Mouse (Mus musculus) midbrain, embryonic 16.5 days (tissue): Measurements from ENCODE around the gene Clec2i. TPM values are rescaled to one million over a fixed set of nuclear protein-coding genes. Genes with fewer than 3 reads are reported as not detected.
"Not testable (repeated sequence)": the region's sequence is repeated elsewhere in the genome, so short reads cannot be mapped to it uniquely, and the experiment has no call there.

Source experiments
- ATAC-seq: fragments of 200-750 bp; cut with Nextera tagmentation; 2 replicates; pipeline ENCODE4 v1.8.0; 2017; ENCODE audit warnings: moderate TSS enrichment
- H3K27ac ChIP-seq: fragments of 300-500 bp; sonication (generic); 2 replicates; pipeline ENCODE4 v1.5.1; 2014; ENCODE audit warnings: mild to moderate bottlenecking, low read length, mixed read lengths
- H3K27me3 ChIP-seq: fragments of 300-500 bp; sonication (generic); 2 replicates; pipeline ENCODE4 v1.6.1; 2014; ENCODE audit warnings: low read depth, low read length, mixed read lengths; ENCODE audit not compliant: control insufficient read depth, insufficient read depth
- H3K36me3 ChIP-seq: fragments of 300-500 bp; sonication (generic); 2 replicates; pipeline ENCODE4 v1.6.1; 2014; ENCODE audit warnings: mild to moderate bottlenecking, low read length, moderate library complexity, mixed read lengths; ENCODE audit not compliant: control insufficient read depth, insufficient read depth
- H3K4me1 ChIP-seq: fragments of 300-500 bp; sonication (generic); 2 replicates; pipeline ENCODE4 v1.6.1; 2014; ENCODE audit warnings: mild to moderate bottlenecking, low read length, mixed read lengths; ENCODE audit not compliant: control insufficient read depth, insufficient read depth
- H3K4me2 ChIP-seq: fragments of 300-500 bp; sonication (generic); 2 replicates; pipeline ENCODE4 v1.6.1; 2014; ENCODE audit warnings: mild to moderate bottlenecking, low read length, mixed read lengths
- H3K4me3 ChIP-seq: fragments of 300-500 bp; sonication (generic); 2 replicates; pipeline ENCODE4 v1.5.1; 2014; ENCODE audit warnings: low read depth, mild to moderate bottlenecking, low read length, moderate library complexity, mixed read lengths
- H3K9ac ChIP-seq: fragments of 300-500 bp; sonication (generic); 2 replicates; pipeline ENCODE4 v1.6.1; 2014; ENCODE audit warnings: low read depth, low read length, mixed read lengths
- H3K9me3 ChIP-seq: fragments of 300-500 bp; sonication (generic); replicated peaks from 2 replicates; pipeline ENCODE4 v1.6.1; 2014; ENCODE audit warnings: mild to moderate bottlenecking, low read length, mixed read lengths; ENCODE audit not compliant: control insufficient read depth, poor library complexity, severe bottlenecking
- WGBS: fragments of 180-500 bp; shearing (Covaris S2); extraction: QIAGEN DNeasy Blood & Tissue Kit; methylation state at CpG from one replicate; pipeline ENCODE4 v1.1.7; 2014; 5-methylcytosine and 5-hydroxymethylcytosine counted together
- microRNA-seq: library from miRNA; unstranded; fragments of <30 nt; microRNA quantifications from one replicate; pipeline ENCODE4, GENCODE M21; 2017
- polyA plus RNA-seq: library from polyadenylated mRNA; unstranded; fragments of >200 nt; fragmentation: Nextera tagmentation; extraction: Ambion mirVana; gene quantifications from 2 replicates; pipeline ENCODE4 v1.2.1, GENCODE M21; 2015

The Clec2i gene
- polyA plus RNA-seq, 1 experiment from 2014 or later, result not detected

- H3K4me2 ChIP-seq, H3K27ac ChIP-seq, H3K4me3 ChIP-seq, H3K9me3 ChIP-seq, H3K9ac ChIP-seq, H3K4me1 ChIP-seq, H3K27me3 ChIP-seq, ATAC-seq, H3K36me3 ChIP-seq: not testable (repeated sequence)
- WGBS, result 93% methylated on average over 5 of the region's 13 CpGs
Observed at GRCm38 (mm10) chr6:128935889-128936665, 48.7 kb downstream of the Clec2i start.

DNA sequence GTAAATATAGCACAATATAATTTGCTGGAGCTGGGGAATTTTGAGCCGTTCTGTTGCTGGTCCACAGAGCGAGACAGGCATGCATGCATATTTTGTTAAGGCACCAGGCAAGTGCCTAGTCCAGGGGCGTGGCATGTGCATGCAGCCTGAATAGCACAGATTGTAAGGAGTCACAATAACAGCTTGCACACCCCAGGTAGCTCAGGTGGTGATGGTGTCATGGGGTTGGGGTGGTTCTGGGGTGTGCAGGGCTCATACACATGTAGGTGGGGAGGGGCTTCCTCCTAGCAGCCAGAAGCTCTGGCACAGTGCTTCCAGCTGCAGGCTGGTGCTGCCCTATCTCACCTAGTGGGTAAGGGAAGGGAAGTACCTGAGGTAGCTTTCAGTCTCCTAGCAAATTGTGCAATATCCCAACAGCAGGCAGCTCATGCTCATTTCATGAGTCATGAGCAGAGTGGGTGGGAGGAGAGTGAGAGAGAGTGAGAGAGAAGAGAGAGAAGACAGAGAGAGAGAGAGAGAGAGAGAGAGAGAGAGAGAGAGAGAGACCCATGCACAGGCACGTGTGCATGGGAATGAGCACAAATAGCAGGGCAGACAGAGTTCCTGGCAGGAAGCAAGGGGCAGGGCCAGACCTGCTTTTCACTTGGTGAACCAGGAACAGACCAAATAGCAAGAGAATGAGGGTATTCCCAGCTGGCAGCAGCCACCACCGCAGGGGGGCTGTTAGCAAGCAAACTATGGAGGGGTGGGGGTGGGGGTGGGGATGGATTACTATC, 54.4 kb downstream of the Clec2i start:
- Histone ChIP-seq H3K4me3 (no peak overlapping the region), H3K27me3 (no peaks in the 10 kb centered on the region), H3K9ac (no peak overlapping the region), H3K4me1 (no peaks in the 10 kb centered on the region), H3K36me3 (no peaks in the 10 kb centered on the region), H3K27ac (no peak overlapping the region), H3K4me2 (no peak overlapping the region), H3K9me3 (no peaks in the 10 kb centered on the region)
- 85% methylated on average over 5 of the region's 5 CpGs for WGBS
- ATAC-seq, result no peak

- H3K36me3 ChIP-seq, result no peaks in the 10 kb centered on the region
- ATAC-seq, result no peak
- H3K27ac ChIP-seq, result no peak overlapping the region
- no peaks in the 10 kb centered on the region for H3K9me3 ChIP-seq
- no peak overlapping the region for H3K9ac ChIP-seq
- no peaks in the 10 kb centered on the region for H3K27me3 ChIP-seq
- H3K4me1 ChIP-seq, result no peaks in the 10 kb centered on the region
- 88% methylated on average over 3 of the region's 3 CpGs for WGBS
- no peak overlapping the region for H3K4me3 ChIP-seq
- no peak overlapping the region for H3K4me2 ChIP-seq
Observed at GRCm38 (mm10) chr6:128945564-128945963, 58.2 kb downstream of the Clec2i start.

Small RNA genes within 50 kb of the gene (microRNA-seq; reads per million reads assigned to microRNA genes)
- gene Gm27336, result not detected

Other genes with a start within 250 kb of the Clec2i start
- gene Clec2h, start 225.2 kb upstream of the Clec2i start, polyA plus RNA-seq, result not detected in 2 replicates
- 0.90 and 1.3 TPM in 2 replicates for gene Klrb1, start 164.5 kb upstream of the Clec2i start, polyA plus RNA-seq
- gene Klrb1c, start 98.4 kb upstream of the Clec2i start, polyA plus RNA-seq, result not detected in 2 replicates
- gene Gm44511, start 61.3 kb upstream of the Clec2i start, polyA plus RNA-seq, result not detected in 2 replicates
- gene Klrb1b, start 61.3 kb upstream of the Clec2i start, polyA plus RNA-seq, result not detected in 2 replicates
- gene BC035044, start 3.5 kb downstream of the Clec2i start, polyA plus RNA-seq, result 0.23 TPM in 1 of 2 replicates, not detected in the other
- gene Clec2g, start 46.8 kb downstream of the Clec2i start, polyA plus RNA-seq, result not detected in 2 replicates
- 0.80 and 0.87 TPM in 2 replicates for gene Klrb1f, start 158.3 kb downstream of the Clec2i start, polyA plus RNA-seq
- gene Clec2e, start 213.3 kb downstream of the Clec2i start, polyA plus RNA-seq, result not detected in 2 replicates